Mouse (Mus musculus) cerebellum, adult 18-20 months (tissue): ENCODE data around the gene Slc4a8.
"Not testable (repeated sequence)": the region's sequence is repeated elsewhere in the genome, so short reads cannot be mapped to it uniquely, and the experiment has no call there.

ENCODE experiments used
- DNase-seq, 2 experiments: peaks; one replicate each; pipeline ENCODE4 v3.0.0; 2021

Slc4a8 gene

DNA sequence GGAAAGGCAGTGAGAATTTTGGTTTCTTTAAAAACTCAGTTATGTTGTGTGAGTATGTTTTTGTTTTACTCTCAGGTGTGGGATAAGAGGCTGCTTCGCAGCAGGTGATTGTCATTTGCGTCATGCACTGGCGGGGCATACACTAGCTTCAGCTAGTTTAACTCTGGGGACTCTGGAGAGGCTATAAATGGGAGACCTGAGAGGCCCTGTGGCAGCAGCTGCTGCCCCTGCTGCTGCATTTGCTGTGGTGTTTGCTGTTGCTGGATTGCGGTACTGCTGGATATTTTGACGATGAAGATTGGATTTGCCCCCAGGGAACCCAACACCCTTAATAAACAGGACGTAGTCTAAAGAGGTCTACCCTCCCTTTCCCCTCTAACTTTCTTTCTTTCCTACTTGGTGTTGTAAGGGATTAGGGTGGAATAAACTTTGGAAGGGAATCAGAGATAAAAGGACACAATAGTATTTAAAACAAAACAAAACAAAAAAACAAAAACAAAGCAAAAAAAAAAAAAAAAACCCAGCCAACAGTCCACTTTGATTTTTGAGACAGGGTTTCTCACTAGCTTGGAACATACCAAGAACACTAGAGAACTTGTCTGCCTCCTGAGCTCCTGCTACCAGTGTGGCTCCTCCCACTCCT, 14.9 kb upstream of the Slc4a8 start:
- no peak for DNase-seq

DNA sequence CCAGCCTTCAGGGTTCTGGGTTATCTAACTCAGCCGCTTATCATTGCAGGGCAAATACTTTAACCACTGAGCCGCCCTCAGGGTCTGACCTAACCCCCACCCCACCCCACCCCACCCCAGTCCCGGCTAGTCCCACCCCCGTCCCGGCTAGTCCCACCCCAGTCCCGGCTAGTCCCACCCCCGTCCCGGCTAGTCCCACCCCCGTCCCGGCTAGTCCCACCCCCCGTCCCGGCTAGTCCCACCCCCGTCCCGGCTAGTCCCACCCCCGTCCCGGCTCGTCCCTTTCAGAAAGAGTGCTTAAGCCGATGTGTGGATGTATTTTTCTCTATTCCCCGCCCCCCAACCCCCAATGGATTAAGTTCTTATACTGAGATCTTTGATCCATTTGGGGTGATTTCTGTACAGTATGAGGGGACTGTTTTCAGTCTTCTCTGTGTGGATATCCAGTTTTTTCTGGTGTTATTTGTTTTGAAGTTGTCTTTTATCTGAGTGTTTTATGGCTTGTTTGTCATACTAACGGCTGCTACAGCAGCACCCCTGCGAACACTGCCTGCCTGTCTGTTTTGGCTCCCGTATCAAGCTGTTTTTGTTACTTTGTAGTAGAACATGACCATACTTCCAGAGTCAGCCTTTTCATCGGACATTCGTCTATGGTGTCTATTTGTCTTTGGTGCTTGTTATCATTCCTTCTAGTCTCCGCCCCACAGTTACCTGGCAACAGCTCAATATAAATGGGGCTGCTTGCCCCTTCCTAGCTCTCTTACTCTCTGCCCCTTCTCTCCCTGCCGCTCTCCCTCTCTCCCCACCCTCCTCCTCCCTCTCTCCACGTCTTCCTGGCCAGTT, 14.2 kb upstream of the Slc4a8 start:
- no peak for DNase-seq

GRCm38 (mm10) chr15:100748584-100748983, 13.0 kb upstream of the Slc4a8 start:
- DNase-seq, result no peak

GRCm38 (mm10) chr15:100749751-100750538, 11.6 kb upstream of the Slc4a8 start:
- no peak for DNase-seq

GRCm38 (mm10) chr15:100752439-100752838, 9.1 kb upstream of the Slc4a8 start:
- DNase-seq, result no peak

DNA sequence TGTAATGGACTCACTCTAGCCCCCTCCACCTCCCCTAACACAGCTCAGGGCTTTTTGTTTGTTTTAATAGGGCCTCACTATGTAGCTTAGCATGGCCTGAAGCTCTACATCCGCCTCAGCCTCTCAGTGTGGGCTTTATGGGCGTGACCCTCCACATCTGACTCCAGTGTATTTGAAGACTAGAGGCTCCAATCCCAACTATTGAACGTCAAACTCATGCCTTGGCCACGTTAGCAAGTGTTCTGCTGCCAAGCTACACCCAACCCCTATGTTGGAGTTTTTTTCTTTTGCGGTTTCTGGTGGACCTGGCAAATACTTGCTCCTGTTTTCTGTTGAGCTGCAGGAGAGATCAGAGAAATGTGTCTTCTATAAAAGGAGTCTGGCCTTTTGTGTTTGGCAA, 8.5 kb upstream of the Slc4a8 start:
- DNase-seq, result no peak

DNA sequence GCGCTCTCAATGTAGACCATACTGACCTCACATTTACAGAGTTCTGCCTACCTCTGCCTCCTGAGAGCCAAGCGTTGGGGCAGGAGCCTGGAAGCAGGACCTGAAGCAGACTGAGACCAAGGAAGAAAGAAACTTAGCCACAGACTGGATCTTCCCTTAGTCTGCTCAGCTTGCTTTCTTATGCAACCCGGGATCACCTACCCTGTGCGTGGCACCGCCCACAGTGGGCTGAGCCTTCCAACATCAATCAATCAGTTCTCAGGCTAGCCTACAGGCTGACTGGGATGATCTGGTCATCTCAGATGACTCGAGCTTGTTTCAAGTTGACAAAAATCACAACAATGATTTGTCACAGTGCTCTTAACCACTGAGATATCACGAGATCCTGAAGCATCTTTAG, 7.5 kb upstream of the Slc4a8 start:
- no peak for DNase-seq

GRCm38 (mm10) chr15:100754805-100755497, 6.6 kb upstream of the Slc4a8 start:
- no peak for DNase-seq

DNA sequence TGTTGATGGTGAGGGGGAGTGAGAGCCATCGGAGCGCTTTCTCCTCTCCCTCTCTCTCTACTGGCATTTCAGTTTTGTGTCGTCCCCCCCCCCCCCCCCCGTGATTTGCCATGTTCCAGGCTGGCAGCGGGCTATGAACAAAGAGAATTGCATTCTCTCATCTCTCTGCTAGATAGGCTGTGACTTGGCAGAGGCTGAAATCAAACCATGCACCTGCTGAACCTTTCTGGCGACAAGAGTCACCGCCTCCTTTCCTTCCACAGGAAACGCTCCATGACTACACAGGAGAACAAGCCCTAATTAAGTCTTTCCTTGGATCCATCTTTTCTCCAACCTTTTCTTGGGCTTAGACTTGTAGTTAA, 6.1 kb upstream of the Slc4a8 start:
- no peak for DNase-seq

- no peak for DNase-seq
Measured at GRCm38 (mm10) chr15:100755881-100756624, 5.5 kb upstream of the Slc4a8 start.

- DNase-seq, result peak; percentile 78 to 81
Measured at GRCm38 (mm10) chr15:100757527-100757978, 4.0 kb upstream of the Slc4a8 start.

- no peak for DNase-seq
Measured at GRCm38 (mm10) chr15:100759286-100759685, 2.3 kb upstream of the Slc4a8 start.

DNA sequence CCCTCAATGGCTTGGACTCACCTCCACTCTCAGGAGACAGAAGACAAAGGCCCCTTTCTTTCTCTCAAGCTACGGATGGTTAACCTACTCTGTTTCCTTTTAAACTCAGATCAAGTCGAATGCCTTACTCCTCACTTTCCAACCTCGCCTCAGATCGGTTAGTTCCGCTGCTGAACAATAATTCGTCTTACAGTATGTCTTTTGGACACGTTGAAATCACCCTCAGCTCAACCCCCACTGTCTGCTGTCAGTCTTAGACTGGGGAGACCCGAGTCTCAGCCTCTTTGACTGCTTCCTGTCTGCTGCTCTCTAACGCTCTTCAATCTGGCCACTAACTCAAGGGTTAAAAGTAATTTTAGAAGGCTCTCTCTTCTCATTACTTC, 520 bp upstream of the Slc4a8 start:
- no peak for DNase-seq

- DNase-seq, result no peak
Measured at GRCm38 (mm10) chr15:100762649-100763048, 1.1 kb downstream of the Slc4a8 start.

GRCm38 (mm10) chr15:100764163-100764951, 2.8 kb downstream of the Slc4a8 start:
- DNase-seq, result no peak

DNA sequence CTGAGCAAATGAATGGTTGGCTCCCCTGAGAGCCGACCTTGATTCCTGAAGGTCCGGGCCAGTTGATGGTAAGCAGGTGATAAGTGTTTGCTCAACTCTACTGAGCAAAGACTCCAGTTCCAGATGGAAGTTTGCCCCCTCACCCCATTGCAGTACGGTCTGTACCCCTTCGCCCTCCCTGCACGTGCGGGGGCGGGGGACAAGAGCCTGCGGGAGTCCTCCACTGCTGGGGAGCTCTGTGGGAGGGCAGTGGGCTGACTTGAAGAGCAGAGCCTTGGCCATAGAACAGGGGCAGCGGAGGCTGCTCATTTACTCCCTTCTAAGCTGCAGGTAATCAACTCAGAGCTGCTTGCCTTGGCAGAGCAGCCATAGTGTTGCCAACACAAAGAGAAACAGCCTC, 5.3 kb downstream of the Slc4a8 start:
- DNase-seq, result no peak

- DNase-seq, result no peak
Measured at GRCm38 (mm10) chr15:100767851-100768250, 6.3 kb downstream of the Slc4a8 start.

- not testable (repeated sequence) for DNase-seq
Measured at GRCm38 (mm10) chr15:100769023-100769422, 7.5 kb downstream of the Slc4a8 start.

DNA sequence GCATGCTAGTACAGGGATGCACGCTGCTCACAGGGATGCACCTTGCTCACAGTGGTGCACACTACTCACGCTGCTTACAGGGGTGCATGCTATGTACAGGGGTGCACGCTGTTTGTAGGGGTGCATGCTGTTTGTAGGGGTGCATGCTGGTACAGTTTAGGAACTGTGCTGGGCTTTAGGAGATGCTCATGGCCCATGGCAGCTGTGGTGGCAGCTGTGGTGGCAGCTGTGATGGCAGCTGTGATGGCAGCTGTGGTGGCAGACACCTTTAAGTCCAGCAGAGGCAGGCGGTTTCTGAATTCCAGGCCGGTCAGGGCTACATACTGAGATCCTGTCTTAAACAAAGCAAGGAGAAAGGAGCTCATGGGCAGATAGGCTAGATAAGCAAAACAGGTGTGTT, 8.8 kb downstream of the Slc4a8 start:
- DNase-seq, result no peak

DNA sequence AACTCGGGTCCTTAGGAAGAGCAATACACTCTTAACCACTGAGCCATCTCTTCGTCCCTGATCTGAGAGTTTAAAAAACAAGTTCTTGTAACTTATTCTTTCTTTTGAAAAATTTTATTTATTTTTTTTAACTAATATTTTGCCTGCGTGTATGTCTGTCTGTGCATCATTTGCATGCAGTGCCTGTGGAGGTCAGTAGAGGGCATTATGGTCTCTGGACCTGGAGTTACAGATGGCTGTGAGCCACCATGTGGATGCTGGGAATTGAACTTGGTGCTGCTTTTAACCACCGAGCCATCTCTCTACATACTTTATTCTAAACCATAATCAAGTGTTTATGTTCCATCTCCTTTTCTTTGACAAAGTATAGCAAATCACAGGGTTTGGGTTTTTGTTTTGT, 11.1 kb downstream of the Slc4a8 start:
- no peak for DNase-seq

DNA sequence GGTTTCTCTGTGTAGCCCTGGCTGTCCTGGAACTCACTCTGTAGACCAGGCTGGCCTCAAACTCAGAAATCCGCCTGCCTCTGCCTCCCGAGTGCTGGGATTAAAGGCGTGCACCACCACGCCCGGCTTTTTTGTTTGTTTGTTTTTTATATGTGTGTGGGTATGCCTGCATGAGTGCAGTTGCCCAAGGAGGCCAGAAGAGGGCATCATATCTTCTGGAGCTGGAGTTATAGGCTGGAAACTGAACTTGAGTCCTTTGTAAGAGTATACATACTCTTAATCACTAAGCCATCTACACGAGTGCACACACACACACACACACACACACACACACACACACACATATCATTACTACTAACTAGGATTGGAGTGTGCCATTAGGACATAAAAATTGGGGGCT, 12.3 kb downstream of the Slc4a8 start:
- not testable (repeated sequence) for DNase-seq
